Mouse (Mus musculus): ENCODE results near the gene Dcaf12.

- TF ChIP-seq CTCF (IDR thresholded peaks at IDR 0.05; ENCODE audit: low read depth, low read length) (no peak), GATA2 (IDR thresholded peaks at IDR 0.05; ENCODE audit: borderline replicate concordance, low read depth, low read length) (no peak)
These were observed 46.6 kb downstream of the Dcaf12 start for GRCm38 (mm10) chr4:41268133-41268532.
